Mouse (Mus musculus) MEL (cell line): Measurements from ENCODE around the gene Prrc2c. TPM values are rescaled to one million over a fixed set of nuclear protein-coding genes. Genes with fewer than 3 reads are reported as not detected.

Experiments used
- DNase-seq: peaks from one replicate; pipeline ENCODE4 v3.0.0; 2011; ENCODE audit warnings: low read depth, low spot score
- H3K27ac ChIP-seq: 2 replicates; pipeline ENCODE4 v1.5.1; 2012; ENCODE audit warnings: low read depth, mild to moderate bottlenecking, control low read depth, low read length, moderate library complexity; ENCODE audit not compliant: control insufficient read depth
- H3K27me3 ChIP-seq, 2 experiments: fragments of 150-350 bp in 1 of 2; sonication (generic) in 1 of 2; 2 replicates each; pipeline ENCODE4 v1.6.1; 2012; ENCODE audit warnings: low read length in 2 of 2, mild to moderate bottlenecking in 2 of 2, improper control_type of control experiment in 1 of 2, moderate library complexity in 1 of 2; ENCODE audit not compliant: insufficient read depth in 2 of 2, control insufficient read depth in 1 of 2
- H3K36me3 ChIP-seq, 2 experiments: 2 replicates each; pipeline ENCODE4 v1.6.1; 2012 to 2014; ENCODE audit warnings: low read length in 2 of 2, improper control_type of control experiment in 1 of 2, inconsistent platforms in 1 of 2, mild to moderate bottlenecking in 1 of 2; ENCODE audit not compliant: insufficient read depth in 2 of 2, control insufficient read depth in 1 of 2
- H3K4me1 ChIP-seq, 2 experiments: fragments of 150-350 bp in 1 of 2; sonication (generic) in 1 of 2; 2 replicates each; pipeline ENCODE4 v1.6.1; 2012; ENCODE audit warnings: low read length in 2 of 2, improper control_type of control experiment in 1 of 2, mild to moderate bottlenecking in 1 of 2; ENCODE audit not compliant: insufficient read depth in 2 of 2, control insufficient read depth in 1 of 2
- H3K4me3 ChIP-seq, 2 experiments: fragments of 150-350 bp in 1 of 2; sonication (generic) in 1 of 2; 2 replicates each; pipeline ENCODE4 v1.5.1; 2012; ENCODE audit warnings: low read depth in 2 of 2, low read length in 2 of 2, mild to moderate bottlenecking in 2 of 2, moderate library complexity in 2 of 2, control low read depth in 1 of 2, improper control_type of control experiment in 1 of 2; ENCODE audit not compliant: control insufficient read depth in 1 of 2, insufficient read depth in 1 of 2
- H3K79me2 ChIP-seq: 2 replicates; pipeline ENCODE4 v1.6.1; 2012; ENCODE audit warnings: mild to moderate bottlenecking, low read length, moderate library complexity; ENCODE audit not compliant: control insufficient read depth, poor library complexity, insufficient read depth
- H3K9ac ChIP-seq: 2 replicates; pipeline ENCODE4 v1.6.1; 2012; ENCODE audit warnings: low read depth, mild to moderate bottlenecking, control low read depth, low read length, moderate library complexity; ENCODE audit not compliant: control insufficient read depth, poor library complexity, severe bottlenecking
- H3K9me3 ChIP-seq: fragments of 150-350 bp; sonication (generic); replicated peaks from 2 replicates; pipeline ENCODE4 v1.6.1; 2012; ENCODE audit warnings: mild to moderate bottlenecking, low read length, improper control_type of control experiment, moderate library complexity; ENCODE audit not compliant: insufficient read depth
- CHD2 ChIP-seq: IDR thresholded peaks from 2 replicates; pipeline ENCODE4 v1.6.1; 2011; ENCODE audit warnings: low read length, improper control_type of control experiment
- CTCF ChIP-seq, 3 experiments: IDR thresholded peaks in 2 of 3; conservative IDR thresholded peaks in 1 of 3; 2 replicates each; pipeline ENCODE4 v1.5.1; 2011 to 2012; ENCODE audit warnings: low read length in 3 of 3, low read depth in 2 of 3, mild to moderate bottlenecking in 2 of 3, improper control_type of control experiment in 1 of 3, inconsistent platforms in 1 of 3, mixed read lengths in 1 of 3, moderate library complexity in 1 of 3; ENCODE audit not compliant: control insufficient read depth in 1 of 3, insufficient read depth in 1 of 3, poor library complexity in 1 of 3, severe bottlenecking in 1 of 3
- E2F4 ChIP-seq: IDR thresholded peaks from 2 replicates; pipeline ENCODE4 v1.6.1; 2011; ENCODE audit warnings: low read depth, low read length, improper control_type of control experiment, borderline replicate concordance
- EP300 ChIP-seq, 2 experiments: IDR thresholded peaks; 2 replicates each; pipeline ENCODE4 v1.6.1; 2011; ENCODE audit warnings: improper control_type of control experiment in 2 of 2, low read length in 2 of 2, low read depth in 1 of 2, mild to moderate bottlenecking in 1 of 2
- GATA1 ChIP-seq: IDR thresholded peaks from 2 replicates; pipeline ENCODE4 v1.6.1; 2011; ENCODE audit warnings: low read depth, low read length, improper control_type of control experiment
- HCFC1 ChIP-seq: IDR thresholded peaks from 2 replicates; pipeline ENCODE4 v1.6.1; 2012; ENCODE audit warnings: low read depth, mild to moderate bottlenecking, inconsistent platforms, low read length, improper control_type of control experiment, moderate library complexity
- JUND ChIP-seq: IDR thresholded peaks from 2 replicates; pipeline ENCODE4 v1.6.1; 2011; ENCODE audit warnings: low read depth, mild to moderate bottlenecking, improper control_type of control experiment, low read length
- KAT2A ChIP-seq: conservative IDR thresholded peaks from 2 replicates; pipeline ENCODE4 v1.6.1; 2012; ENCODE audit warnings: low read depth, low read length, improper control_type of control experiment, inconsistent platforms
- MAFK ChIP-seq: IDR thresholded peaks from 2 replicates; pipeline ENCODE4 v1.6.1; 2011; ENCODE audit warnings: low read depth, mild to moderate bottlenecking, low read length, improper control_type of control experiment, borderline replicate concordance
- MEF2A ChIP-seq: IDR thresholded peaks from 2 replicates; pipeline ENCODE4 v1.6.1; 2014; ENCODE audit warnings: low read depth, mild to moderate bottlenecking, inconsistent platforms, low read length, improper control_type of control experiment; ENCODE audit not compliant: poor library complexity, insufficient replicate concordance, severe bottlenecking; ENCODE audit errors: extremely low read depth
- MXI1 ChIP-seq: IDR thresholded peaks from 2 replicates; pipeline ENCODE4 v1.6.1; 2011; ENCODE audit warnings: mild to moderate bottlenecking, low read depth, low read length, improper control_type of control experiment
- MYB ChIP-seq: IDR thresholded peaks from 2 replicates; pipeline ENCODE4 v1.6.1; 2011; ENCODE audit warnings: mild to moderate bottlenecking, low read depth, low read length, improper control_type of control experiment
- MYC ChIP-seq: IDR thresholded peaks from 2 replicates; pipeline ENCODE4 v1.6.1; 2011; ENCODE audit warnings: low read depth, mild to moderate bottlenecking, low read length, improper control_type of control experiment, moderate library complexity
- NRF1 ChIP-seq: IDR thresholded peaks from 2 replicates; pipeline ENCODE4 v1.6.1; 2014; ENCODE audit warnings: low read depth, mild to moderate bottlenecking, inconsistent platforms, low read length, improper control_type of control experiment, moderate library complexity; ENCODE audit not compliant: poor library complexity, insufficient read depth, severe bottlenecking
- POLR2A ChIP-seq, 2 experiments: IDR thresholded peaks; 2 replicates each; pipeline ENCODE4 v1.6.1; 2011 to 2012; ENCODE audit warnings: low read length in 2 of 2, mild to moderate bottlenecking in 2 of 2, control low read depth in 1 of 2, improper control_type of control experiment in 1 of 2, low read depth in 1 of 2, moderate library complexity in 1 of 2; ENCODE audit not compliant: control insufficient read depth in 1 of 2, insufficient read depth in 1 of 2, poor library complexity in 1 of 2
- POLR2AphosphoS2 ChIP-seq: IDR thresholded peaks from 2 replicates; pipeline ENCODE4 v1.6.1; 2011; ENCODE audit warnings: low read length, improper control_type of control experiment
- RAD21 ChIP-seq: IDR thresholded peaks from 2 replicates; pipeline ENCODE4 v1.6.1; 2011; ENCODE audit warnings: mild to moderate bottlenecking, low read depth, low read length, improper control_type of control experiment
- SIN3A ChIP-seq: IDR thresholded peaks from 2 replicates; pipeline ENCODE4 v1.6.1; 2012; ENCODE audit warnings: low read length, improper control_type of control experiment, inconsistent platforms
- SMC3 ChIP-seq: IDR thresholded peaks from 2 replicates; pipeline ENCODE4 v1.6.1; 2011; ENCODE audit warnings: low read depth, low read length, improper control_type of control experiment
- TBP ChIP-seq: IDR thresholded peaks from 2 replicates; pipeline ENCODE4 v1.8.0; 2011; ENCODE audit warnings: low read depth, low read length, improper control_type of control experiment
- TCF12 ChIP-seq: IDR thresholded peaks from 2 replicates; pipeline ENCODE4 v1.6.1; 2014; ENCODE audit warnings: low read depth, mild to moderate bottlenecking, inconsistent platforms, low read length, improper control_type of control experiment, moderate library complexity
- USF1 ChIP-seq: IDR thresholded peaks from 2 replicates; pipeline ENCODE4 v1.6.1; 2014; ENCODE audit warnings: low read depth, mild to moderate bottlenecking, inconsistent platforms, low read length, improper control_type of control experiment, moderate library complexity
- USF2 ChIP-seq, 2 experiments: IDR thresholded peaks; 2 replicates each; pipeline ENCODE4 v1.6.1; 2011 to 2012; ENCODE audit warnings: improper control_type of control experiment in 2 of 2, low read length in 2 of 2, borderline replicate concordance in 1 of 2, inconsistent platforms in 1 of 2, low read depth in 1 of 2, mild to moderate bottlenecking in 1 of 2; ENCODE audit not compliant: insufficient read depth in 1 of 2
- ZC3H11A ChIP-seq: IDR thresholded peaks from 2 replicates; pipeline ENCODE4 v1.6.1; 2012; ENCODE audit warnings: low read depth, mild to moderate bottlenecking, inconsistent platforms, low read length, improper control_type of control experiment
- ZMIZ1 ChIP-seq: IDR thresholded peaks from 2 replicates; pipeline ENCODE4 v1.6.1; 2012; ENCODE audit warnings: low read depth, mild to moderate bottlenecking, inconsistent platforms, low read length, improper control_type of control experiment, moderate library complexity
- ZNF384 ChIP-seq: IDR thresholded peaks from 2 replicates; pipeline ENCODE4 v1.6.1; 2012; ENCODE audit warnings: low read depth, mild to moderate bottlenecking, inconsistent platforms, low read length, improper control_type of control experiment
- polyA plus RNA-seq, 2 experiments: library from polyadenylated mRNA; stranded (reverse) in 1 of 2; unstranded in 1 of 2; fragments of >175 nt in 1 of 2; fragments of >200 nt in 1 of 2; gene quantifications; 2 replicates each; pipeline versions ENCODE4 v1.2.1 to v1.2.4; 2012; ENCODE audit warnings: low replicate concordance in 2 of 2, low read depth in 1 of 2; ENCODE audit not compliant: insufficient read length in 2 of 2, insufficient read depth in 1 of 2, missing spikeins in 1 of 2
- total RNA-seq: library from RNA; depleted of rRNA; stranded (reverse); fragments of 300-350 nt; gene quantifications from 2 replicates; pipeline ENCODE4 v1.2.3, GENCODE M21; 2012

Gene Prrc2c
- total and polyA plus RNA-seq, 3 experiments = 55.5 to 343 (median 142) TPM

DNA sequence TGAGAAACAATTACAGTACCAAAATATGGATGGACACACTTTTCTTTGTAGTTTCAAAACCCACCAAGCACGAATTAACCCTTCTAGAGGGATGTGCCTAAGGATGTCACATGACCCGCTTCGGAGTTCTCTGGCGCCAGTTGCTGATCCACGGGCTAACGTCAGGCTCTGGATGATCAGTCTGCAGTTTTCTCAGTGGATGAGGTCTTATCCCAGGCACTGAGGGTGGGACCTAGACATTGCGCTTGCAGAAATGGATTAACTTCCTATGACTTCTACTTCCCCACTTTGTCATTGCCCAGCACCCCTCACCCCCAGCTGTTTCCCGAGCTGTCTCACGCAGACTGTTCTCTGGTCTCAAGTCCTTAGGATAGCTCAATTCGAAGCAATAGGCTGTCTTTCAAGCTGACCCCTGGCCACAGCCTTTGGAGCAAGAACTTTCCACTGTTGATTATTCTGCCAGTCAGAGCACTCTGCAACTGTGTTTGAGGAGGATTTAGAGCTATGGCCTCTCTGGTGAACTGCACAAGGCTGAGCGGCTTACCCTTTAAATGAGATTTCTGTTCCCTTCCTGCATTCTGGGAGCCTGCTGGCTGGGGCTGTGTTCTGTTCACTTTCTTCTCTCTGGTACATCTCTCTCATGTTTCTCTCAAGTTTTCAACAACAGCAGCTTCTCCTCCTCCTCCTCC, 74.7 kb downstream of the Prrc2c start:
- Histone ChIP-seq H3K27me3 (no peaks in the 10 kb centered on the region), H3K9ac (peak overlapping the region; percentile 57), H3K36me3 (no peaks in the 10 kb centered on the region), H3K4me1 (0 out of 4 replicates have a peak, but pooled peaks cover 0 to 2% of the 10 kb centered on the region in 2 experiments), H3K27ac (no peak overlapping the region), H3K4me3 (peak overlapping the region; percentile 36 to 64; a peak in 3 of 4 replicates), H3K79me2 (no peaks in the 10 kb centered on the region), H3K9me3 (no peaks in the 10 kb centered on the region)
- peak; percentile 50 for DNase-seq
- no peak for TF ChIP-seq GATA1
- no peak for TF ChIP-seq POLR2AphosphoS2
- TF ChIP-seq USF1 = peak; percentile 78
- no peak for TF ChIP-seq ZNF384
- TF ChIP-seq SIN3A = peak; percentile 39; the same call in 1 of the 2 replicates
- TF ChIP-seq MXI1 = 0 out of 2 replicates have a peak, but pooled peaks have one; percentile 6

DNA sequence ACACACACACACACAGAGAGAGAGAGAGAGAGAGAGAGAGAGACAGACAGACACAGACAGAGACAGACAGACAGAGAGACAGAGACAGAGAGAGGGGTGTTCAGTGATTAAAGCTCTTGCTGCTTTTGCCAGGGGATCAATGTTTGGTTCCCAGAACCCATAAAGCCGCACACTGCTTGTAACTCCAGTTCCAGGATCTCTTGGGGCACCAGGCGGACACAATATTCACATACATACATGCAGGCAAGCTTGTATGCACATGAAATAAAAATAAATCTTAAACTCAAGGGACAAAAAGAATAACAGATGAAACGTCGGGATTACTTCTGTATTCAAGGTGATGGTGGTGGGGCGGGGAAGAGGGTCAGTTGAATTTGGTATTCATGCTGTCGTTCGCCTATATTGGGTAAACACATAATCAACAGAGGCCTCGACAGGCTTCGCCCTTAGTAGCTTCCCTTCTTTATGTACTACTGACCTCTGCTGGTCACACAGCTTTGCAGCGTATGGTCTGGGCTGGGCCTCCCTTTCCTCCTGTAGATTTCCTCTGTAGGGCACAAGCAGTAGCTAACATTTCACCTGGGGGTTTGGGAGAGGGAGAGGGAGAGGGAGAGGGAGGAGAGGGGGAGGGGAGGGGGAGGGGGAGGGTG, 75.4 kb downstream of the Prrc2c start:
- Histone ChIP-seq H3K27ac (no peak overlapping the region), H3K9ac (no peak overlapping the region), H3K27me3 (no peaks in the 10 kb centered on the region), H3K4me3 (no peak overlapping the region), H3K36me3 (peaks cover 0 to 3% of the 10 kb centered on the region in 2 experiments; a peak in 2 of 4 replicates), H3K4me1 (peaks cover 0 to 8% of the 10 kb centered on the region in 2 experiments; a peak in 3 of 4 replicates), H3K79me2 (no peaks in the 10 kb centered on the region), H3K9me3 (no peaks in the 10 kb centered on the region)
- TF ChIP-seq NRF1 = no peak
- peak; percentile 78 for TF ChIP-seq ZC3H11A
- no peak for TF ChIP-seq JUND
- no peak for TF ChIP-seq POLR2A (IDR thresholded peaks at IDR 0.05; ENCODE audit: control insufficient read depth in 1 of 2, insufficient read depth in 1 of 2, low read depth in 1 of 2, low read length in 2 of 2, poor library complexity in 1 of 2)
- TF ChIP-seq CTCF (IDR thresholded peaks at IDR 0.05 in 2 of 3, conservative IDR thresholded peaks at IDR 0.05 in 1 of 3; ENCODE audit: control insufficient read depth in 1 of 3, insufficient read depth in 1 of 3, low read depth in 2 of 3, low read length in 3 of 3, poor library complexity in 1 of 3, severe bottlenecking in 1 of 3) = peak; percentile 75 to 85 (median 76)
- TF ChIP-seq KAT2A = no peak
- no peak for TF ChIP-seq TCF12
- no peak for TF ChIP-seq USF1
- no peak for TF ChIP-seq MYB
- no peak for TF ChIP-seq TBP
- no peak for TF ChIP-seq E2F4
- no peak for TF ChIP-seq SIN3A
- TF ChIP-seq MAFK = no peak
- TF ChIP-seq POLR2AphosphoS2 = no peak
- TF ChIP-seq MYC = no peak
- no peak for TF ChIP-seq USF2 (IDR thresholded peaks at IDR 0.05; ENCODE audit: borderline replicate concordance in 1 of 2, insufficient read depth in 1 of 2, low read depth in 1 of 2, low read length in 2 of 2)
- TF ChIP-seq MEF2A = no peak
- TF ChIP-seq CHD2 = no peak
- no peak for TF ChIP-seq MXI1
- TF ChIP-seq SMC3 = peak; percentile 85
- no peak for TF ChIP-seq ZMIZ1
- TF ChIP-seq EP300 (IDR thresholded peaks at IDR 0.05; ENCODE audit: low read depth in 1 of 2, low read length in 2 of 2) = no peak
- no peak for TF ChIP-seq HCFC1
- TF ChIP-seq RAD21 = peak; percentile 84
- DNase-seq = peak; percentile 83
